Mouse (Mus musculus) lung, adult 2 months (tissue): ENCODE measurements around the gene Cntnap1.

Experiments used
- CTCF ChIP-seq: fragments of 200-500 bp; IDR thresholded peaks from 2 replicates; pipeline ENCODE4 v1.5.1; 2011; ENCODE audit warnings: mild to moderate bottlenecking, low read length, control low read depth; ENCODE audit not compliant: insufficient read depth
- POLR2A ChIP-seq: fragments of 200-500 bp; IDR thresholded peaks from 2 replicates; pipeline ENCODE4 v1.6.1; 2011; ENCODE audit warnings: low read depth, mild to moderate bottlenecking, control low read depth, low read length, borderline replicate concordance; ENCODE audit errors: extremely low read depth

GRCm38 (mm10) chr11:101176117-101176691 is 5.9 kb downstream of the Cntnap1 start:
- no peak for TF ChIP-seq POLR2A
- 0 out of 2 replicates have a peak, but pooled peaks have one; percentile 21 for TF ChIP-seq CTCF
